Mouse (Mus musculus) lung, postnatal 10 days (tissue): Measurements from ENCODE around the gene Slit3.

Source experiments
- DNase-seq: peaks from one replicate; pipeline ENCODE4 v3.0.0; 2021

Slit3 gene

GRCm38 (mm10) chr11:35544112-35545064 is 423.4 kb downstream of the Slit3 start:
- no peak for DNase-seq

- DNase-seq = no peak
Observed at GRCm38 (mm10) chr11:35546081-35546822, 425.2 kb downstream of the Slit3 start.

- no peak for DNase-seq
Observed at GRCm38 (mm10) chr11:35550036-35550435, 429.0 kb downstream of the Slit3 start.

- no peak for DNase-seq
Observed at GRCm38 (mm10) chr11:35556192-35556591, 435.2 kb downstream of the Slit3 start.

- peak; percentile 12 for DNase-seq
Observed at GRCm38 (mm10) chr11:35557476-35557875, 436.5 kb downstream of the Slit3 start.

- no peak for DNase-seq
Observed at GRCm38 (mm10) chr11:35558311-35558710, 437.3 kb downstream of the Slit3 start.

- DNase-seq = no peak
Observed at GRCm38 (mm10) chr11:35559386-35559785, 438.4 kb downstream of the Slit3 start.

- DNase-seq = no peak
Observed at GRCm38 (mm10) chr11:35561760-35562159, 440.7 kb downstream of the Slit3 start.

GRCm38 (mm10) chr11:35565322-35565721 is 444.3 kb downstream of the Slit3 start:
- DNase-seq = no peak

- no peak for DNase-seq
Observed at GRCm38 (mm10) chr11:35566686-35567085, 445.7 kb downstream of the Slit3 start.

- DNase-seq = peak; percentile 45
Observed at GRCm38 (mm10) chr11:35569126-35569916, 448.3 kb downstream of the Slit3 start.

GRCm38 (mm10) chr11:35569957-35570356 is 448.9 kb downstream of the Slit3 start:
- no peak for DNase-seq

- DNase-seq = no peak
Observed at GRCm38 (mm10) chr11:35571910-35572309, 450.9 kb downstream of the Slit3 start.

- no peak for DNase-seq
Observed at GRCm38 (mm10) chr11:35578796-35579195, 457.8 kb downstream of the Slit3 start.

GRCm38 (mm10) chr11:35582591-35582990 is 461.6 kb downstream of the Slit3 start:
- DNase-seq = no peak

GRCm38 (mm10) chr11:35583633-35584032 is 462.6 kb downstream of the Slit3 start:
- DNase-seq = no peak

- DNase-seq = peak; percentile 91
Observed at GRCm38 (mm10) chr11:35587174-35587959, 466.3 kb downstream of the Slit3 start.

GRCm38 (mm10) chr11:35589892-35590291 is 468.9 kb downstream of the Slit3 start:
- no peak for DNase-seq

GRCm38 (mm10) chr11:35593146-35594034 is 472.4 kb downstream of the Slit3 start:
- DNase-seq = no peak

- DNase-seq = no peak
Observed at GRCm38 (mm10) chr11:35596064-35596463, 475.0 kb downstream of the Slit3 start.

GRCm38 (mm10) chr11:35597882-35598281 is 476.9 kb downstream of the Slit3 start:
- DNase-seq = no peak
